Mouse (Mus musculus) neural tube, embryonic 15.5 days (tissue): Measurements from ENCODE around the gene Abca5. TPM values are rescaled to one million over a fixed set of nuclear protein-coding genes. Genes with fewer than 3 reads are reported as not detected.

Experiments used
- ATAC-seq: fragments of 200-750 bp; cut with Nextera tagmentation; 2 replicates; pipeline ENCODE4 v1.8.0; 2017; ENCODE audit warnings: mild to moderate bottlenecking, moderate TSS enrichment, moderate library complexity; ENCODE audit not compliant: low FRiP score
- H3K27ac ChIP-seq: fragments of 300-500 bp; sonication (generic); replicated peaks from 2 replicates; pipeline ENCODE4 v1.5.1; 2015; ENCODE audit warnings: mild to moderate bottlenecking, inconsistent platforms
- H3K27me3 ChIP-seq: fragments of 300-500 bp; sonication (generic); replicated peaks from 2 replicates; pipeline ENCODE4 v1.6.1; 2015; ENCODE audit warnings: inconsistent platforms
- H3K36me3 ChIP-seq: fragments of 300-500 bp; sonication (generic); 2 replicates; pipeline ENCODE4 v1.6.1; 2015; ENCODE audit warnings: inconsistent platforms
- H3K4me1 ChIP-seq: fragments of 300-500 bp; sonication (generic); 2 replicates; pipeline ENCODE4 v1.6.1; 2015; ENCODE audit warnings: inconsistent platforms
- H3K4me2 ChIP-seq: fragments of 300-500 bp; sonication (generic); 2 replicates; pipeline ENCODE4 v1.6.1; 2015; ENCODE audit warnings: inconsistent platforms, mild to moderate bottlenecking, moderate library complexity
- H3K4me3 ChIP-seq: fragments of 300-500 bp; sonication (generic); replicated peaks from 2 replicates; pipeline ENCODE4 v1.5.1; 2015; ENCODE audit warnings: mild to moderate bottlenecking, inconsistent platforms
- H3K9ac ChIP-seq: fragments of 300-500 bp; sonication (generic); replicated peaks from 2 replicates; pipeline ENCODE4 v1.6.1; 2015; ENCODE audit warnings: mild to moderate bottlenecking, inconsistent platforms
- H3K9me3 ChIP-seq: fragments of 300-500 bp; sonication (generic); replicated peaks from 2 replicates; pipeline ENCODE4 v1.6.1; 2016; ENCODE audit warnings: inconsistent platforms
- WGBS: fragments of 180-500 bp; shearing (Covaris S2); methylation state at CpG from one replicate; pipeline ENCODE4 v1.1.7; 2015; ENCODE audit warnings: mixed read lengths; 5-methylcytosine and 5-hydroxymethylcytosine counted together
- polyA plus RNA-seq: library from polyadenylated mRNA; unstranded; fragments of >200 nt; fragmentation: Nextera tagmentation; extraction: Ambion mirVana; gene quantifications from 2 replicates; pipeline ENCODE4 v1.2.1, GENCODE M21; 2015

Gene Abca5
- polyA plus RNA-seq, 1 experiment from 2014 or later: 10.6 TPM

DNA sequence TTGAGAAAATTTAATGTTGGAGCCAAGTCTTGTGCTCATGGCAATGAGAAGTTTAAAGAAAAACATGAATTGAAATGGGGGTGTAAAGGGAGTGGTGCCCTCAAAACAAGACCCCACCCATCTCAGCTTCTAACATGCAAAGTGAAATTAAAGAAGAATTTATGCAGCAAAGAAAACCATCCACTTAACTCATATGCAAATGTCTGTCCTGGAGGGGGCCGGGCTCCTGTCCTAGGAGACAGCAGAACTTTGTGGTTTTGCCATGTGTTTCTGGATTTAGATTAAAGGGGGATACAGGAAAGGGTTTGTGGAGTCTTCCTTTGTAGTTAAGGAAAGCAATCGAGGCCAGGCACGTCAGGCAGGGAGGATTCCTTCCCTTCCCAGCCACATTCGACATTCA, 79.6 kb downstream of the Abca5 start:
- Histone ChIP-seq H3K27me3 (no peaks in the 10 kb centered on the region), H3K36me3 (no peaks in the 10 kb centered on the region), H3K4me3 (no peak overlapping the region), H3K4me2 (no peak overlapping the region), H3K27ac (no peak overlapping the region), H3K9ac (no peak overlapping the region), H3K9me3 (peaks cover 7% of the 10 kb centered on the region; the same call in 1 of the 2 replicates), H3K4me1 (no peaks in the 10 kb centered on the region)
- WGBS: 76% methylated on average over 4 of the region's 4 CpGs
- no peak for ATAC-seq

DNA sequence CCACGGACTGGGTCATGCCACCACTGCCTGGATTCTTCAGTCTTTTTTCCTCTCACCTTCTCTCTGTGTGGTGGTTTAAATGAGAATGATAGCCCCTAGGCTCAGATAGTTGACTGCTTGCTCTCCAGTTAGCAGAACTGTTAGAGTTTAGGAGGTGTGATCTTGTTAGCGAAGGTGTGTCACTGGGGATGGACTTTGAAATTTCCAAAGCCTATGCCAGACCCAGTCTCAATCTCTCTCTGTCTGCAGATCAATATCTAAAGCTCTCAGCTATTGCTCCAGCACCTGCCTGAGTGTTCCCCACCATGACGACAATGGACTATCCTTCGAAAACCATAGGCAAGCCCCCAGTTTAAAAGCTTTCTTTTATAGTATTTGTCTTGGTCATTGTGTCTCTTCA, 80.5 kb downstream of the Abca5 start:
- Histone ChIP-seq H3K4me3 (no peak overlapping the region), H3K36me3 (no peaks in the 10 kb centered on the region), H3K9me3 (peaks cover 7% of the 10 kb centered on the region; the same call in 1 of the 2 replicates), H3K27ac (no peak overlapping the region), H3K27me3 (no peaks in the 10 kb centered on the region), H3K9ac (no peak overlapping the region), H3K4me1 (no peaks in the 10 kb centered on the region), H3K4me2 (no peak overlapping the region)
- ATAC-seq: no peak
- 92% methylated on average over 4 of the region's 4 CpGs for WGBS

DNA sequence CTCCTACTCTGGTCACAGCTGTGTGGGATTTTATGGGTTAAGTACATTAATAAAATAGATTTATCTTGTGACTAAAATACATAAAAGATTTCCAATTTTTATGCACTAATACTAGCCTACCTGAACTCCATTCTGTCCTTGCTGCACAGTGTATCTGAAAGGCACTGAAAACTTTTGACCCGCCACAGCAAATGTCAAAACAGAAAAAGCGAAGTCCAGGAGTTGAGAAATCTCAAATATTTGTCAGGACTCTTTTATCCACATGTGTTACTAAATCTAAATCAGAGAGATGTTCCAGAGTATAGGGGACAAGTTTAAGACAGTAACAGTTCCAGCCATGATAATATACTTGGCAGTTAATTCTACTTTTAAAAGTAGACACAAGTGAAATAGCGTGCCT, 85.3 kb downstream of the Abca5 start:
- 94% methylated on average over 3 of the region's 3 CpGs for WGBS
- Histone ChIP-seq H3K4me1 (no peaks in the 10 kb centered on the region), H3K9ac (no peak overlapping the region), H3K9me3 (no peaks in the 10 kb centered on the region), H3K4me3 (no peak overlapping the region), H3K27me3 (no peaks in the 10 kb centered on the region), H3K36me3 (no peaks in the 10 kb centered on the region), H3K4me2 (no peak overlapping the region), H3K27ac (no peak overlapping the region)
- ATAC-seq: no peak

DNA sequence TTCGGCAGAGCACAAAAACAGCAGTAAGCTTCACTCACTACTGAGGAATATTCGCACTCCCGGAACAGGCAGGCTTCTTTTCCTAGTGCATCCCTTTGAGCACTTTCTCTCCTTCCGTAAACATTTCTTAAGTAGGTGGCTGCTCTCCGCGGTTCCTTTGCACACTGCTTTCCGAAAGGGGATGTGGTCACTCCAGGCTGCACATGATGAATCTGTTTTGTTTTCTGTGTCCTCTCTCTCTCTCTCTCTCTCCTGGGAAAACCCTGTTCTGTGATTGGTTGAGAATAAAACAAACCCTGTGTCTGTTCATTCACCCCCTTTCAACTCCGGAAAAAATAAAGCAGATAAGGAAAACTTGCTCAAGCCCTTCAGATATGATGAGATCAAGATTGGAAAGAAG, 86.0 kb downstream of the Abca5 start, which contains the start of gene Abca6:
Gene Abca6 (minus strand): TSS at position 243 of the 400 bp plus-strand sequence.
- Histone ChIP-seq H3K9ac (no peak within 1 kb of the TSS), H3K36me3 (no peaks in the 10 kb centered on the region), H3K4me2 (peak within 1 kb of the TSS; percentile 50), H3K4me1 (no peaks in the 10 kb centered on the region), H3K9me3 (no peaks in the 10 kb centered on the region), H3K27me3 (no peaks in the 10 kb centered on the region), H3K27ac (no peak within 1 kb of the TSS), H3K4me3 (peak within 1 kb of the TSS; percentile 22)
- WGBS: 28% methylated on average over 8 of the region's 8 CpGs
- ATAC-seq: no peak

- no peaks in the 10 kb centered on the region for H3K27me3 ChIP-seq
- no peaks in the 10 kb centered on the region for H3K36me3 ChIP-seq
- no peak overlapping the region for H3K4me3 ChIP-seq
- ATAC-seq: no peak
- no peaks in the 10 kb centered on the region for H3K4me1 ChIP-seq
- H3K27ac ChIP-seq: no peak overlapping the region
- WGBS: 87% methylated on average over 10 of the region's 10 CpGs
- H3K4me2 ChIP-seq: no peak overlapping the region
- H3K9me3 ChIP-seq: no peaks in the 10 kb centered on the region
- H3K9ac ChIP-seq: no peak overlapping the region
These were observed 92.8 kb downstream of the Abca5 start for GRCm38 (mm10) chr11:110244730-110245129.

GRCm38 (mm10) chr11:110237466-110237865, 100.0 kb downstream of the Abca5 start:
- H3K9me3 ChIP-seq: no peaks in the 10 kb centered on the region
- H3K27me3 ChIP-seq: no peaks in the 10 kb centered on the region
- WGBS: 90% methylated on average over 2 of the region's 2 CpGs
- H3K4me1 ChIP-seq: no peaks in the 10 kb centered on the region
- ATAC-seq: no peak
- H3K27ac ChIP-seq: no peak overlapping the region
- H3K4me2 ChIP-seq: no peak overlapping the region
- no peak overlapping the region for H3K4me3 ChIP-seq
- no peak overlapping the region for H3K9ac ChIP-seq
- no peaks in the 10 kb centered on the region for H3K36me3 ChIP-seq

- Histone ChIP-seq H3K36me3 (no peaks in the 10 kb centered on the region), H3K9ac (no peak overlapping the region), H3K27me3 (no peaks in the 10 kb centered on the region), H3K9me3 (no peaks in the 10 kb centered on the region), H3K4me2 (no peak overlapping the region), H3K27ac (no peak overlapping the region), H3K4me3 (no peak overlapping the region), H3K4me1 (no peaks in the 10 kb centered on the region)
- no peak for ATAC-seq
These were observed 104.5 kb downstream of the Abca5 start for GRCm38 (mm10) chr11:110232975-110233374.

Other genes starting within 250 kb of the Abca5 start
- 2.6 and 4.1 TPM in 2 replicates for gene Abca8a, start 241.7 kb downstream of the Abca5 start, polyA plus RNA-seq
- 2.6 and 2.8 TPM in 2 replicates for gene Abca9, start 169.5 kb downstream of the Abca5 start, polyA plus RNA-seq
- 0.22 and 0.47 TPM in 2 replicates for gene Abca6, start 85.9 kb downstream of the Abca5 start, polyA plus RNA-seq
- gene Map2k6, start 61.4 kb upstream of the Abca5 start, polyA plus RNA-seq: 19.7 and 20.7 TPM in 2 replicates